Mouse (Mus musculus) 416B (cell line): ENCODE data around the gene Ctnna3.
"Not testable (repeated sequence)": the region's sequence is repeated elsewhere in the genome, so short reads cannot be mapped to it uniquely, and the experiment has no call there.

ENCODE experiments used
- DNase-seq: peaks from one replicate; pipeline ENCODE4 v3.0.0; 2011; ENCODE audit warnings: low read depth

The Ctnna3 gene

DNA sequence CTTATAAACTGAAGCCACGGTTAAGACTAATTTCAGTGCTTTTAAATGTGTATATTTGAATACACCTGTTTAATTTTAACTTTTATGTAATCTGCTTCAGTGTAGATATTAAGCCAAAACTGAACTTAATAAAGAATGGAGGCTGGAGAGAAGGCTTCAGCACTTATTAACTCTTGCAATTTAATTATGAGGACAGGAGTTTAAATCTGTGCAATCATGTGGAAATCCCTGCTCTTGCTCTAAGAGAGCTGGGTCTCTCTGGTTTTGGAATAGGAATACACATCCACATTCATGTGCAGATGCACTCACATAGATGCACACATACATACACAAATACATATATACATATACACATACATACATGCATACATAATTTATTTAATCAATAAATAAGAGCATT is 1468.8 kb downstream of the Ctnna3 start:
- no peak for DNase-seq

DNA sequence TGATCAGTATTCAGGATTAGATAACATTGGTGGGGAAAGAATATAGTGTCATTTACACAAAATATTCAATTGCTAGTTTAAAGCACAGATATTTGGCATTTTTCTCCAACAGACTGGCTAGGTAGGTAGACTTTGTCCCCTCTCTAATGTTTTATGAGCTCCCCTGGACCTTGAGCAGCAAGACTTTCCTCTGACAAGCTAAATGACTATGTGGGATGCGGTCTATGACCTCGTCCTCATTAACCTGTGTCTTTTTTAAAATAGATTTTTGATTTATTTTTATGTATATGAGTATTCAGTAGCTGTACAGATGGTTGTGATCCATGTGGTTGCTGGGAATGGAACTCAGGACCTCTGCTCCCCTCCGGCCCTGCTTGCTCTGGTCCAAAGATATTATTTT is 1471.8 kb downstream of the Ctnna3 start:
- no peak for DNase-seq

- DNase-seq = no peak
Measured at GRCm38 (mm10) chr10:64940975-64941374, 1511.1 kb downstream of the Ctnna3 start.

DNA sequence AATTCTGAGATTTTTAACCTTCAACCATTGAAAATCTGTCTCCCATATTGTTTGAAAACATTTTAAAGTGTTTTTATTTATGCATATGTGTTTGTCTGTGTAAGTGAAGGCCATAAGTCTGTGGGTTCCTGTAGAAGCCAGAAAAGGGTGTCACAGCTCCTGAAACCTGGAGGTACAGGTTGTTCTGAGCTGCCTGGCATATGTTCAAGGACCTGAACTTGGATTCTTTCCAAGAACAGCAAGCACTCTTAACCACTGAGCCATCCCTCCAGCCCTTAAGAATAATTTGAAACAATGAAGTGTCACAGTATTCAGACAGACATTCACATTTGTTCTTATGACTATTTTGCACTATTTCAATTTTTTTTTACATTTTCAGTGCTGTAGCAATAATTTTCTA is 1528.5 kb downstream of the Ctnna3 start:
- DNase-seq = no peak

DNA sequence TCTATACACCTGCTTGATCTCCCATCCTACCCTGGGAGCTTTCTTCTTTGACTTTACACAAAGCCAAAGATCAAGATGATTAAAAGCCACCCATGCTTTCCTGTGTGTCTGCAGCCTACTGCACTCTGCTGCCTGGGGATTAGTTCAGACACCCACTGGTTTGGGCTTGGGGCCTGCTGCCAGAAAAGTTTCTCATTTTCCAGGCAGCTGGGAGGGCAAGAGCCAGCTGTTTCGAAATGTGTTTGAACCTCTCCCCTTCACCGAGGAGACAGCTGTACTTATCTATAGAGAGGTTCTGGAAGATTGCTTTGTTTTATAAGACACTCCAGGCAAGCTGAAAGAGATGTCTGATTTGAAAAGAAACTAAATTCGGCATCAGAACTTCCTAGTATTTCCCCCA is 1563.0 kb downstream of the Ctnna3 start:
- no peak for DNase-seq

GRCm38 (mm10) chr10:65013525-65013924 is 1583.6 kb downstream of the Ctnna3 start:
- no peak for DNase-seq

GRCm38 (mm10) chr10:65022667-65023066 is 1592.8 kb downstream of the Ctnna3 start:
- no peak for DNase-seq

- DNase-seq = not testable (repeated sequence)
Measured at GRCm38 (mm10) chr10:65033516-65033915, 1603.6 kb downstream of the Ctnna3 start.
